ENCODE assay signal across 17 mouse cellular contexts in the genomic region with DNA sequence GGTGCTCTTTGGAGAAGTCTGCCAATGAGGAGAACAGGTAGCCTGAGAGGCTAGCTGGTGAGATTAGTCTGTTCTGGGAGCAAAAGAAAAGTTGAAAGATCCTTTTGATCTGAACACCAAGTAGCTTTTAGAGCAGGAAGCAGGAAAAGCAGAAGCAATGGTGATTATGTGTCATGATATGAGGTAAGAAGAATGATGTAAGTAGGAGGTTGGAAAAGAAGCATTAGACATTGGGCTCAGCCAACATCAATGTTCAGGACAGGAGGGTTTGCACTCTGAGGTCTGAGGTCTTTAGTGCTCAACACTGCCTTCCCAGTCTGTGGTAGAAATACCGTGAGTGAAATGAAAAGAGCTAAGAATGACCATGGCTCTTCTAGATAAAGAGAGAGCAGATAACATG.
"Had no signal": no experiment of that assay in that cellular context is flagged by ENCODE, and none has a peak within 500 bp of the region (broad histone marks: within the 10 kb centered on the region; RNA-seq: fewer than 3 reads in every experiment).

No protein-coding gene starts in this region.

- H3K36me3 ChIP-seq: limb, embryonic 12.5 days; liver, embryonic 13.5 days; lung, embryonic 15.5 days; midbrain, embryonic 10.5 days; neural tube, embryonic 12.5 days had no signal

- DNase-seq: kidney, adult 9 months; kidney, postnatal 36 days; liver; liver, embryonic 13.5 days; liver, postnatal 0 days; lung, postnatal 14 days; midbrain, embryonic 14.5 days; right cerebral cortex, postnatal 4 days; spleen, adult 18-20 months; thymus, adult 2 months; thymus, postnatal 36 days had no signal

- ATAC-seq: liver, postnatal 0 days had no signal

- H3K4me3 ChIP-seq: layer of hippocampus, adult 2 months; limb, embryonic 12.5 days; liver, embryonic 13.5 days; lung, embryonic 15.5 days; midbrain, embryonic 10.5 days; neural tube, embryonic 12.5 days had no signal

- H3K27ac ChIP-seq: kidney, postnatal 0 days; layer of hippocampus, adult 2 months; limb, embryonic 12.5 days; liver, embryonic 13.5 days; lung, embryonic 15.5 days; midbrain, embryonic 10.5 days; neural tube, embryonic 12.5 days had no signal

- H3K9ac ChIP-seq: limb, embryonic 12.5 days; liver, embryonic 13.5 days; liver, postnatal 0 days; lung, embryonic 15.5 days; neural tube, embryonic 12.5 days had no signal

- H3K27me3 ChIP-seq: limb, embryonic 12.5 days; liver, embryonic 13.5 days; lung, embryonic 15.5 days; neural tube, embryonic 12.5 days had no signal

- H3K4me1 ChIP-seq: limb, embryonic 12.5 days; liver, embryonic 13.5 days; lung, embryonic 15.5 days; midbrain, embryonic 10.5 days; neural tube, embryonic 12.5 days had no signal
